Mouse (Mus musculus) B cell, adult 2 months (primary cell): Measurements from ENCODE around the gene Slc39a7.
"Not testable (repeated sequence)": the region's sequence is repeated elsewhere in the genome, so short reads cannot be mapped to it uniquely, and the experiment has no call there.

Experiments
- DNase-seq, 2 experiments: peaks; one replicate each; pipeline ENCODE4 v3.0.0; 2022

The Slc39a7 gene

DNA sequence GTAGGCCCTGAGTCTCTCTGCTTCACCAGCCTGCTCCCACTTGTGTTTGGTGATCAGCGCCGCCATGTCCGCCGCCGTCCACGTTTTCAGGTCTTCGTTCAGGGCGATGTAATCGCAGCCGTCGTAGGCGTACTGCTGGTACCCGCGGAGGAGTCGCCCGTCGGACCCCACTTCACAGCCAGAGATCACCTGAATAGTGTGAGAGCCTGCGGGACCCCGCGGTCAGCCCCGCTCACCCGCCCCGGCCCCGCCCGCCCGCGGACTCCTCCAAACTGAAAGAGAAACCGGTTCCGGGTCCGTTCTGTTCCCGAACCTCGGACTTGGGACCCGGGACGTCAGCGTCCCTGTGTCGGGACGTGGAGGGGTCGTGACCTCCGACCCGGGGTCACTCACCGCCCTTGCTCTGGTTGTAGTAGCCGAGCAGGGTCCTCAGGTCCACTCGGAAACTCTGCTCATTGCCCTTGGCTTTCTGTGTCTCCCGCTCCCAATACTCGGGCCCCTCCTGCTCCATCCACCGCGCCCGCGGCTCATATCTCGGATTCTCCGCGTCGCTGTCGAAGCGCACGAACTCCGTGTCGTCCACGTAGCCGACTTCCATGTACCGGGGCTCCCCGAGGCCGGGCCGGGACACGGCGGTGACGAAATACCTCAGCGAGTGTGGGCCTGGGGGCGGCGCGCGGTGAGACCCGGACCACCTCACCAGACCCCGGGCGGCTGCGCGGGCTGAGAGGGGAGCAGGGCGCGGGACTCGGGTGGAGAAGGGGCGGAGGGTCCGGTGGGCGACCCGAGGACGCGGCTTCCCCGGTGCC, 31.9 kb downstream of the Slc39a7 start:
- peak; percentile 38 to 45 for DNase-seq

GRCm38 (mm10) chr17:33998697-33999096, 32.8 kb downstream of the Slc39a7 start:
- peak; percentile 43 to 53 for DNase-seq

GRCm38 (mm10) chr17:33997025-33997424, 34.5 kb downstream of the Slc39a7 start:
- DNase-seq: not testable (repeated sequence)

- peak in 1 of 2 experiments; percentile 27 for DNase-seq
These were observed 35.8 kb downstream of the Slc39a7 start for GRCm38 (mm10) chr17:33995651-33996050.

DNA sequence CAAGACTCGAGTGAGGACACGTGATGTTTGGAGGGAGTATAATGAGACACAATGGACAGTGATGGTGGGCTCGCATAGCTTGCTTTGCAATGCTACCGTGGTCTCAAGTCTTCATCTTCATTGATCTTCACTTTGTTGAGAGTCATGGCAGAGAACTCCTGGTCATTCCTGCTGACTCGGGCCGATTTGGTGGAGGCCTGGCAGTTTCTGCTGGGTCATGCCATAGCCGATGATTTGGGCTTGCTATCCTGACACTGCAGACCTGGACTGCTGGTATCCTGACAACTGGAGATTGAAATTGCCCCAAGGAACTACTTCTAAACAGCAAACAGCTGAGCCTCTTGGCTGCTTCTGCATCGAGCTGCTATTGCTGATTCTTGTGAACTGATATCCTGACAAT, 36.5 kb downstream of the Slc39a7 start:
- no peak for DNase-seq

DNA sequence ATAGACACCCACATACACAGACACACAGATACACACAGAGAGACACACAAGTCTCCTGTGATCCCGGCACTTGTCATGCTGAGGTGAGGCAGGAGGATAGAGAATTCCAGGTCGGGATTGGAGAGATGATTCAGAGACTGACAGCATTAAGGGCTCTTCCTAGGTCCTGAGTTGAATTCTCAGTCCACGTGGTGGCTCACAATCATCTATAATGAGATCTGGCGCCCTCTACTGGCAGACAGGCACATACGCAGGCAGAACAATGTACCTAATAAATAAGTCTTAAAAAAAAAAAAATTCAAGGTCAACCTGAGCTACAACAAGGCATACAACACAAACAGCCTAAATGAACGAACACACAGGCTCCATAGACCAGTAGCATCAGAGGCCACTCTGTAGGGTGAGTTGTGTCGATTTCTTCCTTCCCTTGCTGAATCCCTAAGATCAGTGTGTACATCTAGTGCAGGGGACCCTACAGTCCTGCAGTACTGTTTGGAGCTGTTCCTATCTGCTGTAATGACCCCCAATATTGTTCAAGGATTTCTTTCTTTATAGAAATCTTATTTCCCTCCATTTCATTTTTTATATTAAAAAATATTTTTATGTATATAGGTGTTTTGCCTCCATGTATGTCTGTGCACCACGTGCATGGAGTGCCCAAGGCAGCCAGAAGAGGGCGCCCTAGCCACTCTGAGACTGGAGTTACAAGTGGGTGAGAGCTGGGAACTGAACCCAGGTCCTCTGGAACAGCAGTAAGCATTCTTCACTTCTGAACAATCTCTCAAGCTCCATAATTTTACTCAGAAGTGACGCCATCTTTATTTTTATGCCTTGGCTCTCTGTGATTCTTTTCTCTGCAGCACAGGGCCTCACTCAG, 39.5 kb downstream of the Slc39a7 start:
- peak; percentile 83 to 84 for DNase-seq

- DNase-seq: peak; percentile 84 to 85
These were observed 49.3 kb downstream of the Slc39a7 start for GRCm38 (mm10) chr17:33982136-33982535.

DNA sequence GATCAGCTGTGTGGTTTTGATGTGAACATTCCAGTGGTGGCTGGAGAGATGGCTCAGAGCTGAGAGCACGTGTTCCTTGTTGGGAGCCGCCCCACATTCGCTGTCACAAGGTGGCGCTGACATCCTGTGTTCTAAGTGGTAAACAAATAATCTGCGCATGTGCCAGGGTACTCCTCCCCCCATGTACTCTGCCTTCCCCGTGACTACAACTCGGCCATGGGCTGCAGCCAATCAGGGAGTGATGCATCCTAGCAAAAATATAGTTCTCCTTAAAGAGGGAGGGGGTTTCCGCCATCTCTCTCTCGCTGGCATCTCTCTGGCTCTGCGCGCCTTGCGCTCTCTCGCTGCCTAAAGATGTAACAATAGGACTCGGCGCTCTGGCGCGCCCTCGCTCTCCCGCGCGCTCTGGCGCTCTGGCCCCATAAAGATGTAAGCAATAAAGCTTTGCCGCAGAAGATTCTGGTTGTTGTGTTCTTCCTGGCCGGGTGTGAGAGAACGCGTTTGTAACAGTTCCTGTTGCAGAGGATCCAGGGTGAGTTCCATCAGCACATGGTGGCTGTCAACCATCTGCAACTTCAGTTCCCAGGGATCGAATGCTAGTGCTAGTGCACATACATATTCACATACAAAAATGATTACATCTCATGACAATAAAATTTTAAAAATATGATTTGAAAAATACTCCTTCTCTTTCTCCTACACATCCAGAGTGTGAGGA, 50.1 kb downstream of the Slc39a7 start:
- peak; percentile 82 to 88 for DNase-seq

DNA sequence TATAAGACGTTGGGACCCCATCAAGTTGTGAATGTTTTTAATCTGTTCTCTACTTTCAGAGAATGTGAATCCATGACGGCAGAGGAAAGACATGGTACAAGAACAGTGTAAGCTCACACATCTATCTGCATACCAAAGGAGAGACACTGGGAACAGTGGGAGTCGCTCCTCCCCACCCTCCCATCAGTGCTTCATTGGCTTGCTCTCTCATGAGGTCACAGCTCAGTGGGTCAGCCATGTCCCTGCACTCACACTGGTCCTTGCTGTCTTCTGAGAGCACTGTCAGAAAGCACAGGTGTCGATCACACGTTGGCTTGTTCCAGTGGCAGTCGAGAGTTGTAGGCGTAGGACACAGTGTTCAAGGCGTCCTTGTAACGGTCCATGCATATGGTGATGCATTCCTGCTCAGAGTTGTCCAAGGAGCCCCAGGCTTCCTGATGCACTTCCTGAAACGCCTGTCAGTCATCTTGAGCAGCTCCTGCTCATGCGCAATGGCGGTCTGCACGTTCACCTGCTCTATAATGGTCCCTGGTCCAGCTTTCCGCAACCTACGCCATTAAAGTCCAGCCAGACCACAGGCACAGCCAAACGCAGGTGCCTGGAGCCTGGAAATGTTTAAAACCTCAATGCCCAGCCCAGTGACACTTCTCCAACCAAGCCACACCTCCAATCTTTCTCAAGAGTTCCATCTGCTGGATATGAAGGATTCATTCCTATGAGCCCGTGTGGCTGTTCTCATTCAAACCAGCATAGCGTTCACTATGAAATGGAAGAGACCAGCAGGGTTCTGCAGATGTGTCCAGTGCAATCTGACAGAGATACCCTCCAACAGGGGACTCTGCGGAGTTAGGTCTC, 51.1 kb downstream of the Slc39a7 start:
- DNase-seq: no peak

DNA sequence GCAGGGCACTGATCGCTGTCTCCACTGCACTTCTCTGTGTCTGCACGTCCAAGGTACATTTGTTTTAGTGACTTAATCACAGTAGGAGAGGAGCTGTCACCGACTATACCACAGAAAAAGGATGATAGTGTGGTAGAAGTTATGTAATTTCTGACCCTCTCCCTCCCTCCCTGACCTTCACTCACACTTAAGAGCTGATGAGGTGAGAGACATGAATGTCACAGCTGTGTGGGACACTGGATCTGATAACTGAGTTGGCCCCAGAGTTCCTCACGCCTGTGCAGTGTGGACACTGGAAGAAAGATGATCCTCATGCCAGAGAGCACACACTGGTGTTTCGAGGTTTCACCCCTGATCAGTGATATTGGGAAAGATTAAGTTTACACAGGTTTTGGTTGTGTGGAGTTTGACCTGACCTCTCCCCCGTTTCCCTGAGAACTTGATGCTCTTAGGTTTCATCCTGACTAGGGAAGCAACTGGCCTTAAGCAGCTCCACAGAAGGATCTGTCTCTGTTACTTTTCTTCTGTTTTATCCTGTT, 51.9 kb downstream of the Slc39a7 start:
- no peak for DNase-seq

DNA sequence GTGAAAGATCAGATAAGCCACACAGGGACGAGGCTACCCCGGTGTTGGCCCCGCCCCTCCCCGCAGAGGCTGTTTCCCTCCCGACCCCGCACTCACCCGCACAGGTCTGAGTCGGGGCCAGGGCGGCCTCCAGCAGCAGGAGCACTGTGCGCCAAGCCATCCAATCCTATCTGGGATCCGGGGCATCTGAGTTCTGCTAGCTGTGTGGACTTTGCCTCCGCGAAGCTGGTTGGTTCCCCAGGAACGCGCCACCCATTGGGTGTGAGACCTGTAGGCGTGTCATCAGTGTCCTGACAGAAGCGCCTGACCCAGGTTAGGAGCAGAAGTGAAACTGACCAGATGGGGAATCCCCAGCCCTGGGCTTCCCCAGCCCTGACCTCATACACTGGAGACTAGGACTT, 52.9 kb downstream of the Slc39a7 start:
- DNase-seq: peak; percentile 95 to 97
